In genomic region chr8:94869146-94869545, GRCm38 (mm10) we compare ENCODE assay signal across 12 mouse cellular contexts. TPM values are rescaled to one million over a fixed set of nuclear protein-coding genes. Genes with fewer than 3 reads are reported as not detected.
DNase-seq lines count a peak whose midpoint lies in the region; ATAC-seq and TF ChIP-seq lines count a peak whose summit lies in the region.
"Had no signal": no experiment of that assay in that cellular context is flagged by ENCODE, and none has a peak within 500 bp of the region (broad histone marks: within the 10 kb centered on the region; RNA-seq: fewer than 3 reads in every experiment).

No protein-coding gene starts in this region.

- peak overlapping the region; percentile 9 for H3K27ac ChIP-seq in heart, adult 2 months
- no peak overlapping the region for H3K27ac ChIP-seq in cortical plate, adult 2 months (ENCODE audit: insufficient read depth, low read length)
- no peak overlapping the region for H3K27ac ChIP-seq in heart, postnatal 0 days (ENCODE audit: low read depth)
- H3K27ac ChIP-seq in midbrain, embryonic 12.5 days (replicated peaks) = 0 out of 2 replicates have a peak overlapping the region, but pooled peaks have one; percentile 20
- H3K27ac ChIP-seq: limb, embryonic 15.5 days had no signal

- peaks cover 16% of the 10 kb centered on the region for H3K4me1 ChIP-seq in heart, adult 2 months (ENCODE audit: control insufficient read depth, insufficient read depth, low read length)
- no peaks in the 10 kb centered on the region for H3K4me1 ChIP-seq in cortical plate, adult 2 months (ENCODE audit: control insufficient read depth, insufficient read depth, low read length)
- peaks cover 12% of the 10 kb centered on the region for H3K4me1 ChIP-seq in heart, postnatal 0 days (ENCODE audit: control insufficient read depth, insufficient read depth)
- H3K4me1 ChIP-seq in midbrain, embryonic 12.5 days = peaks cover 48% of the 10 kb centered on the region

- no peak overlapping the region for H3K4me3 ChIP-seq in heart, adult 2 months
- peak overlapping the region; percentile 55; the same call in 1 of the 2 replicates for H3K4me3 ChIP-seq in cortical plate, adult 2 months (ENCODE audit: insufficient read depth, low read length)
- no peak overlapping the region for H3K4me3 ChIP-seq in heart, postnatal 0 days (ENCODE audit: low read depth, low read length)
- peak overlapping the region; percentile 51 for H3K4me3 ChIP-seq in midbrain, embryonic 12.5 days
- H3K4me3 ChIP-seq: limb, embryonic 15.5 days had no signal

- TF ChIP-seq POLR2A in heart, adult 2 months (IDR thresholded peaks at IDR 0.05; ENCODE audit: insufficient read depth, low read depth, low read length) = no peak
- TF ChIP-seq POLR2A in cortical plate, adult 2 months (IDR thresholded peaks at IDR 0.05; ENCODE audit: extremely low read depth, insufficient read depth, low read length) = no peak

- WGBS in heart, adult 2 months = 50% methylated on average over 7 of the region's 7 CpGs
- 38% methylated on average over 7 of the region's 7 CpGs for WGBS in heart, postnatal 0 days
- WGBS in midbrain, embryonic 12.5 days = 58% methylated on average over 7 of the region's 7 CpGs

- no peaks in the 10 kb centered on the region for H3K27me3 ChIP-seq in heart, adult 2 months (ENCODE audit: control insufficient read depth, insufficient read depth, low read length)
- no peaks in the 10 kb centered on the region for H3K27me3 ChIP-seq in heart, postnatal 0 days (ENCODE audit: control insufficient read depth, insufficient read depth, low read length)
- H3K27me3 ChIP-seq in midbrain, embryonic 12.5 days = peaks cover 46% of the 10 kb centered on the region

- DNase-seq in heart, adult 2 months = no peak
- no peak for DNase-seq in heart, adult 8-10 months (ENCODE audit: low spot score)
- DNase-seq in heart, postnatal 0 days (ENCODE audit: low spot score) = no peak
- DNase-seq in layer of hippocampus, adult 8-10 months (ENCODE audit: low spot score in 2 of 2) = no peak
- DNase-seq in adrenal gland, postnatal 36 days = no peak
- DNase-seq in layer of hippocampus, postnatal 14 days (ENCODE audit: low spot score in 2 of 2) = no peak
- DNase-seq: B cell, adult 2 months; right cerebral cortex, postnatal 25 days; thymus, postnatal 14 days had no signal

- no peak for ATAC-seq in heart, postnatal 0 days (ENCODE audit: insufficient read depth, low read depth)
- no peak for ATAC-seq in midbrain, embryonic 12.5 days (ENCODE audit: low FRiP score, low read depth)

- H3K36me3 ChIP-seq in heart, adult 2 months (ENCODE audit: control insufficient read depth, insufficient read depth, low read length) = no peaks in the 10 kb centered on the region
- peaks cover 39% of the 10 kb centered on the region for H3K36me3 ChIP-seq in heart, postnatal 0 days (replicated peaks; ENCODE audit: control insufficient read depth, insufficient read depth, low read length)
- H3K36me3 ChIP-seq in midbrain, embryonic 12.5 days = peaks cover 24% of the 10 kb centered on the region

- H3K79me2 ChIP-seq in heart, adult 2 months (replicated peaks; ENCODE audit: control insufficient read depth, insufficient read depth, low read length) = no peaks in the 10 kb centered on the region

- 0 out of 2 replicates have a peak overlapping the region, but pooled peaks have one; percentile 11 for H3K4me2 ChIP-seq in heart, postnatal 0 days (ENCODE audit: low read depth, low read length)
- peak overlapping the region; percentile 66 for H3K4me2 ChIP-seq in midbrain, embryonic 12.5 days (replicated peaks)
- H3K4me2 ChIP-seq: limb, embryonic 15.5 days had no signal

- intact Hi-C loops in heart, adult 2 months (cut with DNase I) = no loop called here

- H3K9me3 ChIP-seq in heart, postnatal 0 days (replicated peaks; ENCODE audit: control insufficient read depth, low read length) = no peaks in the 10 kb centered on the region
- no peaks in the 10 kb centered on the region for H3K9me3 ChIP-seq in midbrain, embryonic 12.5 days
- H3K9me3 ChIP-seq: limb, embryonic 15.5 days had no signal

- no peak overlapping the region for H3K9ac ChIP-seq in heart, adult 2 months (ENCODE audit: low read depth, low read length)
- H3K9ac ChIP-seq in heart, postnatal 0 days (replicated peaks; ENCODE audit: low read depth, low read length) = no peak overlapping the region; the same call in 1 of the 2 replicates
- peak overlapping the region; percentile 64 for H3K9ac ChIP-seq in midbrain, embryonic 12.5 days (replicated peaks)

- no peak for TF ChIP-seq EP300 in heart, adult 2 months (IDR thresholded peaks at IDR 0.05; ENCODE audit: insufficient read depth, low read depth, low read length)
- no peak for TF ChIP-seq EP300 in heart, postnatal 0 days (IDR thresholded peaks at IDR 0.05; ENCODE audit: low read depth)

- TF ChIP-seq CTCF in heart, adult 2 months (IDR thresholded peaks at IDR 0.05) = no peak
- TF ChIP-seq CTCF in cortical plate, adult 2 months (IDR thresholded peaks at IDR 0.05; ENCODE audit: extremely low read depth, insufficient read depth, low read length) = no peak
- TF ChIP-seq CTCF in heart, postnatal 0 days (IDR thresholded peaks at IDR 0.05; ENCODE audit: low read depth) = no peak

RNA-seq across cellular contexts. Expression of gene Dok4, which starts 7.0 kb away (rescaled TPM):
- total RNA-seq in heart, adult 2 months (2021) = 10 to 100 TPM; 13.7 to 14.8 TPM
- polyA plus RNA-seq in heart, adult 2 months (2012; rRNA removed) = 23.0 and 36.2 TPM in 2 replicates
- 10 to 100 TPM in 3 of 4 experiments, 1 to 10 TPM in 1; 9.2 to 15.2 (median 14.8) TPM for total RNA-seq in heart, adult 8-10 months (2022)
- polyA plus RNA-seq in cortical plate, adult 2 months (2012; rRNA removed) = 15.1 and 15.9 TPM in 2 replicates
- total RNA-seq in heart, postnatal 0 days (2014; rRNA removed; ENCODE audit: low replicate concordance) = 43.4 and 59.1 TPM in 2 replicates
- 27.7 and 28.7 TPM in 2 replicates for polyA plus RNA-seq in heart, postnatal 0 days (2015; fragmentation: Nextera tagmentation; extraction: Ambion mirVana)
- 24.8 and 26.6 TPM in 2 replicates for polyA plus RNA-seq in midbrain, embryonic 12.5 days (2016; fragmentation: Nextera tagmentation; extraction: Ambion mirVana)
- total RNA-seq in layer of hippocampus, adult 8-10 months (2022) = 10 to 100 TPM; 18.1 to 22.7 (median 19.8) TPM
- 10 to 100 TPM; 10.5 to 10.9 TPM for total RNA-seq in adrenal gland, postnatal 36 days (2021)
- 10 to 100 TPM; 50.2 to 54.1 TPM for total RNA-seq in layer of hippocampus, postnatal 14 days (2021)

RNA-seq across cellular contexts. Expression of gene Polr2c, which starts 11.9 kb away (rescaled TPM):
- 10 to 100 TPM; 55.9 to 69.5 TPM for total RNA-seq in heart, adult 2 months (2021)
- polyA plus RNA-seq in heart, adult 2 months (2012; rRNA removed) = 142 and 198 TPM in 2 replicates
- total RNA-seq in heart, adult 8-10 months (2022) = 10 to 100 TPM; 65.4 to 71.4 (median 68.7) TPM
- polyA plus RNA-seq in cortical plate, adult 2 months (2012; rRNA removed) = 108 and 117 TPM in 2 replicates
- 96.3 and 112 TPM in 2 replicates for total RNA-seq in heart, postnatal 0 days (2014; rRNA removed; ENCODE audit: low replicate concordance)
- polyA plus RNA-seq in heart, postnatal 0 days (2015; fragmentation: Nextera tagmentation; extraction: Ambion mirVana) = 117 and 121 TPM in 2 replicates
- polyA plus RNA-seq in midbrain, embryonic 12.5 days (2016; fragmentation: Nextera tagmentation; extraction: Ambion mirVana) = 136 and 140 TPM in 2 replicates
- 10 to 100 TPM; 62.9 to 80.4 (median 72.9) TPM for total RNA-seq in layer of hippocampus, adult 8-10 months (2022)
- 10 to 100 TPM; 65.7 to 70.6 TPM for total RNA-seq in adrenal gland, postnatal 36 days (2021)
- 10 to 100 TPM; 50.0 to 57.8 TPM for total RNA-seq in layer of hippocampus, postnatal 14 days (2021)

RNA-seq across cellular contexts. Expression of gene Ciapin1, which starts 31.0 kb away (rescaled TPM):
- 10 to 100 TPM; 81.9 to 98.6 TPM for total RNA-seq in heart, adult 2 months (2021)
- polyA plus RNA-seq in heart, adult 2 months (2012; rRNA removed) = 57.2 TPM in 2 replicates
- total RNA-seq in heart, adult 8-10 months (2022) = 10 to 100 TPM; 72.2 to 85.6 (median 78.5) TPM
- polyA plus RNA-seq in cortical plate, adult 2 months (2012; rRNA removed) = 38.2 and 39.1 TPM in 2 replicates
- 41.6 and 80.6 TPM in 2 replicates for total RNA-seq in heart, postnatal 0 days (2014; rRNA removed; ENCODE audit: low replicate concordance)
- polyA plus RNA-seq in heart, postnatal 0 days (2015; fragmentation: Nextera tagmentation; extraction: Ambion mirVana) = 84.0 and 92.2 TPM in 2 replicates
- polyA plus RNA-seq in midbrain, embryonic 12.5 days (2016; fragmentation: Nextera tagmentation; extraction: Ambion mirVana) = 182 and 192 TPM in 2 replicates
- 10 to 100 TPM; 62.0 to 88.0 (median 71.0) TPM for total RNA-seq in layer of hippocampus, adult 8-10 months (2022)
- total RNA-seq in adrenal gland, postnatal 36 days (2021) = 100 to 1,000 TPM in 1 of 2 experiments, 10 to 100 TPM in 1; 70.2 to 106 TPM
- total RNA-seq in layer of hippocampus, postnatal 14 days (2021) = 10 to 100 TPM; 76.1 to 88.0 TPM

RNA-seq across cellular contexts. Expression of gene Coq9, which starts 31.0 kb away (rescaled TPM):
- 100 to 1,000 TPM; 545 to 681 TPM for total RNA-seq in heart, adult 2 months (2021)
- polyA plus RNA-seq in heart, adult 2 months (2012; rRNA removed) = 823 and 843 TPM in 2 replicates
- total RNA-seq in heart, adult 8-10 months (2022) = 100 to 1,000 TPM; 675 to 794 (median 735) TPM
- polyA plus RNA-seq in cortical plate, adult 2 months (2012; rRNA removed) = 103 and 110 TPM in 2 replicates
- total RNA-seq in heart, postnatal 0 days (2014; rRNA removed; ENCODE audit: low replicate concordance) = 620 and 677 TPM in 2 replicates
- polyA plus RNA-seq in heart, postnatal 0 days (2015; fragmentation: Nextera tagmentation; extraction: Ambion mirVana) = 290 and 300 TPM in 2 replicates
- 53.4 and 54.4 TPM in 2 replicates for polyA plus RNA-seq in midbrain, embryonic 12.5 days (2016; fragmentation: Nextera tagmentation; extraction: Ambion mirVana)
- 10 to 100 TPM; 83.6 to 98.9 (median 87.1) TPM for total RNA-seq in layer of hippocampus, adult 8-10 months (2022)
- 100 to 1,000 TPM; 152 to 219 TPM for total RNA-seq in adrenal gland, postnatal 36 days (2021)
- total RNA-seq in layer of hippocampus, postnatal 14 days (2021) = 10 to 100 TPM; 80.7 to 97.6 TPM

RNA-seq across cellular contexts. Expression of gene Ccdc102a, which starts 48.8 kb away (rescaled TPM):
- total RNA-seq in heart, adult 2 months (2021) = 1 to 10 TPM; 5.0 to 5.7 TPM
- polyA plus RNA-seq in heart, adult 2 months (2012; rRNA removed) = 5.2 and 6.4 TPM in 2 replicates
- 1 to 10 TPM; 3.0 to 5.7 (median 4.4) TPM for total RNA-seq in heart, adult 8-10 months (2022)
- polyA plus RNA-seq in cortical plate, adult 2 months (2012; rRNA removed) = 2.1 and 3.0 TPM in 2 replicates
- total RNA-seq in heart, postnatal 0 days (2014; rRNA removed; ENCODE audit: low replicate concordance) = 12.4 and 24.7 TPM in 2 replicates
- polyA plus RNA-seq in heart, postnatal 0 days (2015; fragmentation: Nextera tagmentation; extraction: Ambion mirVana) = 10.1 and 10.6 TPM in 2 replicates
- polyA plus RNA-seq in midbrain, embryonic 12.5 days (2016; fragmentation: Nextera tagmentation; extraction: Ambion mirVana) = 16.3 and 18.1 TPM in 2 replicates
- 1 to 10 TPM; 1.0 to 2.6 (median 1.4) TPM for total RNA-seq in layer of hippocampus, adult 8-10 months (2022)
- 1 to 10 TPM; 7.6 to 8.6 TPM for total RNA-seq in adrenal gland, postnatal 36 days (2021)
- 1 to 10 TPM; 2.7 to 3.8 TPM for total RNA-seq in layer of hippocampus, postnatal 14 days (2021)

Comparison
In these comparisons a context has a peak if more than half of its experiments do, and no peak if none do; other contexts are left out.
1. H3K27ac ChIP-seq: peak in heart, adult 2 months (single experiment) and midbrain, embryonic 12.5 days (single experiment); none in cortical plate, adult 2 months (single experiment) and heart, postnatal 0 days (single experiment).
2. H3K4me3 ChIP-seq: peak in cortical plate, adult 2 months (single experiment) and midbrain, embryonic 12.5 days (single experiment); none in heart, adult 2 months (single experiment) and heart, postnatal 0 days (single experiment).